Mouse (Mus musculus) thymus, adult 2 months (tissue): Measurements from ENCODE around the gene Cxcr5.

Experiments
- CTCF ChIP-seq: fragments of 200-500 bp; IDR thresholded peaks from 2 replicates; pipeline ENCODE4 v1.5.1; 2012; ENCODE audit warnings: mild to moderate bottlenecking, control low read depth, low read length, moderate library complexity, borderline replicate concordance; ENCODE audit not compliant: control insufficient read depth, poor library complexity, insufficient read depth; ENCODE audit errors: extremely low read depth
- POLR2A ChIP-seq: fragments of 200-500 bp; IDR thresholded peaks from 2 replicates; pipeline ENCODE4 v1.6.1; 2012; ENCODE audit warnings: mild to moderate bottlenecking, low read length, control low read depth, moderate library complexity; ENCODE audit not compliant: control insufficient read depth, poor library complexity, insufficient read depth; ENCODE audit errors: extremely low read depth

DNA sequence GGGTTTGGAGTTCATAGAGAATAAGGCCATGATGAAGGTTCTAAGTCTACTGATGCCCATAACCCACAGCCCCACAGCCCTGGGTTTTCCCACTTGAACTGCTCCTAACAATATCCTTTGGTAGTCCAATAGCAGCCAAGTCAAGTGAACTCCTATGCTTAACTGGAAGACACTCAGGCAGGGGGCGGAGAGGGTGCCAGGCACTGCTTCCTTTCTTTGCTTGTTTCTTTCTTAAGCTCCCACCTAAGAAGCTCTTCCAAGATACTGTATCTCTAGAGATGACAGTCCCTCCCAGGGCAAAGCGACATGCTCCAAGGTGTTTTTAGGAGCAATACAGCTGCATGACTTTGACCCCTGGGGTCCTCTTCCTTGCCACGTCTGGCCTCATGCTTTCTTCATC is 36.7 kb downstream of the Cxcr5 start:
- TF ChIP-seq POLR2A (no peak), CTCF (no peak)
